Mouse (Mus musculus): ENCODE results near the gene Ccser1. TPM values are rescaled to one million over a fixed set of nuclear protein-coding genes. Genes with fewer than 3 reads are reported as not detected.
"Not testable (repeated sequence)": the region's sequence is repeated elsewhere in the genome, so short reads cannot be mapped to it uniquely, and the experiment has no call there.

The Ccser1 gene
- polyA plus RNA-seq, 1 experiment from 2014 or later: 3.8 TPM

GRCm38 (mm10) chr6:61912896-61913295 lies 732.8 kb downstream of the Ccser1 start:
- no peak overlapping the region for H3K9ac ChIP-seq (ENCODE audit: low read depth, low read length)
- H3K4me3 ChIP-seq (ENCODE audit: low read length): no peak overlapping the region
- H3K4me2 ChIP-seq (ENCODE audit: low read depth, low read length): no peak overlapping the region
- no peaks in the 10 kb centered on the region for H3K27me3 ChIP-seq (replicated peaks; ENCODE audit: control insufficient read depth, insufficient read depth, low read length)
- no peaks in the 10 kb centered on the region for H3K4me1 ChIP-seq (ENCODE audit: control insufficient read depth, insufficient read depth, low read length)
- no peaks in the 10 kb centered on the region for H3K9me3 ChIP-seq (ENCODE audit: control insufficient read depth, low read length)
- no peak overlapping the region for H3K27ac ChIP-seq (ENCODE audit: low read length)
- WGBS: 94% methylated on average over 3 of the region's 3 CpGs
- H3K36me3 ChIP-seq (ENCODE audit: control insufficient read depth, insufficient read depth, low read length): no peaks in the 10 kb centered on the region
- ATAC-seq: no peak

GRCm38 (mm10) chr6:61931622-61932021 lies 751.5 kb downstream of the Ccser1 start:
- Histone ChIP-seq H3K27ac (ENCODE audit: low read length) (no peak overlapping the region), H3K9ac (ENCODE audit: low read depth, low read length) (no peak overlapping the region), H3K4me1 (ENCODE audit: control insufficient read depth, insufficient read depth, low read length) (no peaks in the 10 kb centered on the region), H3K27me3 (replicated peaks; ENCODE audit: control insufficient read depth, insufficient read depth, low read length) (no peaks in the 10 kb centered on the region), H3K9me3 (ENCODE audit: control insufficient read depth, low read length) (no peaks in the 10 kb centered on the region), H3K36me3 (ENCODE audit: control insufficient read depth, insufficient read depth, low read length) (no peaks in the 10 kb centered on the region), H3K4me2 (ENCODE audit: low read depth, low read length) (no peak overlapping the region), H3K4me3 (ENCODE audit: low read length) (no peak overlapping the region)
- no peak for ATAC-seq
- 63% methylated on average over 1 of the region's 1 CpGs for WGBS

GRCm38 (mm10) chr6:61936656-61937055 lies 756.5 kb downstream of the Ccser1 start:
- Histone ChIP-seq H3K4me1 (ENCODE audit: control insufficient read depth, insufficient read depth, low read length) (no peaks in the 10 kb centered on the region), H3K36me3 (ENCODE audit: control insufficient read depth, insufficient read depth, low read length) (no peaks in the 10 kb centered on the region), H3K4me2 (ENCODE audit: low read depth, low read length) (no peak overlapping the region), H3K9me3 (ENCODE audit: control insufficient read depth, low read length) (no peaks in the 10 kb centered on the region), H3K9ac (ENCODE audit: low read depth, low read length) (no peak overlapping the region), H3K4me3 (ENCODE audit: low read length) (no peak overlapping the region), H3K27me3 (replicated peaks; ENCODE audit: control insufficient read depth, insufficient read depth, low read length) (no peaks in the 10 kb centered on the region), H3K27ac (ENCODE audit: low read length) (no peak overlapping the region)
- ATAC-seq: no peak
- WGBS: 93% methylated on average over 1 of the region's 1 CpGs

- no peaks in the 10 kb centered on the region for H3K27me3 ChIP-seq (replicated peaks; ENCODE audit: control insufficient read depth, insufficient read depth, low read length)
- no peaks in the 10 kb centered on the region for H3K4me1 ChIP-seq (ENCODE audit: control insufficient read depth, insufficient read depth, low read length)
- no peaks in the 10 kb centered on the region for H3K9me3 ChIP-seq (ENCODE audit: control insufficient read depth, low read length)
- no peak for ATAC-seq
- no peaks in the 10 kb centered on the region for H3K36me3 ChIP-seq (ENCODE audit: control insufficient read depth, insufficient read depth, low read length)
- no peak overlapping the region for H3K4me3 ChIP-seq (ENCODE audit: low read length)
- no peak overlapping the region for H3K9ac ChIP-seq (ENCODE audit: low read depth, low read length)
- 76% methylated on average over 1 of the region's 1 CpGs for WGBS
- no peak overlapping the region for H3K27ac ChIP-seq (ENCODE audit: low read length)
- H3K4me2 ChIP-seq (ENCODE audit: low read depth, low read length): no peak overlapping the region
Observed at GRCm38 (mm10) chr6:61939236-61939635, 759.1 kb downstream of the Ccser1 start.

GRCm38 (mm10) chr6:61953703-61954102 lies 773.6 kb downstream of the Ccser1 start:
- Histone ChIP-seq H3K27ac (ENCODE audit: low read length) (no peak overlapping the region), H3K9ac (ENCODE audit: low read depth, low read length) (no peak overlapping the region), H3K4me2 (ENCODE audit: low read depth, low read length) (no peak overlapping the region), H3K4me3 (ENCODE audit: low read length) (no peak overlapping the region), H3K36me3 (ENCODE audit: control insufficient read depth, insufficient read depth, low read length) (no peaks in the 10 kb centered on the region), H3K9me3 (ENCODE audit: control insufficient read depth, low read length) (no peaks in the 10 kb centered on the region), H3K27me3 (replicated peaks; ENCODE audit: control insufficient read depth, insufficient read depth, low read length) (no peaks in the 10 kb centered on the region), H3K4me1 (ENCODE audit: control insufficient read depth, insufficient read depth, low read length) (no peaks in the 10 kb centered on the region)
- 81% methylated on average over 2 of the region's 2 CpGs for WGBS
- ATAC-seq: no peak

GRCm38 (mm10) chr6:61976878-61977277 lies 796.8 kb downstream of the Ccser1 start:
- Histone ChIP-seq H3K4me1 (ENCODE audit: control insufficient read depth, insufficient read depth, low read length) (no peaks in the 10 kb centered on the region), H3K9ac (ENCODE audit: low read depth, low read length) (no peak overlapping the region), H3K27me3 (replicated peaks; ENCODE audit: control insufficient read depth, insufficient read depth, low read length) (no peaks in the 10 kb centered on the region), H3K27ac (ENCODE audit: low read length) (no peak overlapping the region), H3K36me3 (ENCODE audit: control insufficient read depth, insufficient read depth, low read length) (no peaks in the 10 kb centered on the region), H3K4me3 (ENCODE audit: low read length) (no peak overlapping the region), H3K9me3 (ENCODE audit: control insufficient read depth, low read length) (no peaks in the 10 kb centered on the region), H3K4me2 (ENCODE audit: low read depth, low read length) (no peak overlapping the region)
- 65% methylated on average over 2 of the region's 2 CpGs for WGBS
- ATAC-seq: no peak

GRCm38 (mm10) chr6:61978379-61978778 lies 798.3 kb downstream of the Ccser1 start:
- 20% methylated on average over 2 of the region's 2 CpGs for WGBS
- Histone ChIP-seq H3K4me2 (ENCODE audit: low read depth, low read length) (no peak overlapping the region), H3K27ac (ENCODE audit: low read length) (no peak overlapping the region), H3K36me3 (ENCODE audit: control insufficient read depth, insufficient read depth, low read length) (no peaks in the 10 kb centered on the region), H3K4me3 (ENCODE audit: low read length) (no peak overlapping the region), H3K27me3 (replicated peaks; ENCODE audit: control insufficient read depth, insufficient read depth, low read length) (no peaks in the 10 kb centered on the region), H3K9me3 (ENCODE audit: control insufficient read depth, low read length) (no peaks in the 10 kb centered on the region), H3K4me1 (ENCODE audit: control insufficient read depth, insufficient read depth, low read length) (no peaks in the 10 kb centered on the region), H3K9ac (ENCODE audit: low read depth, low read length) (no peak overlapping the region)
- ATAC-seq: no peak

GRCm38 (mm10) chr6:62014374-62014773 lies 834.2 kb downstream of the Ccser1 start:
- no peak overlapping the region for H3K9ac ChIP-seq (ENCODE audit: low read depth, low read length)
- no peaks in the 10 kb centered on the region for H3K36me3 ChIP-seq (ENCODE audit: control insufficient read depth, insufficient read depth, low read length)
- no peaks in the 10 kb centered on the region for H3K9me3 ChIP-seq (ENCODE audit: control insufficient read depth, low read length)
- H3K27ac ChIP-seq (ENCODE audit: low read length): no peak overlapping the region
- H3K4me1 ChIP-seq (ENCODE audit: control insufficient read depth, insufficient read depth, low read length): no peaks in the 10 kb centered on the region
- H3K4me3 ChIP-seq (ENCODE audit: low read length): no peak overlapping the region
- no peaks in the 10 kb centered on the region for H3K27me3 ChIP-seq (replicated peaks; ENCODE audit: control insufficient read depth, insufficient read depth, low read length)
- H3K4me2 ChIP-seq (ENCODE audit: low read depth, low read length): no peak overlapping the region
- ATAC-seq: no peak

GRCm38 (mm10) chr6:62044454-62044853 lies 864.3 kb downstream of the Ccser1 start:
- Histone ChIP-seq H3K4me3 (ENCODE audit: low read length) (no peak overlapping the region), H3K9me3 (ENCODE audit: control insufficient read depth, low read length) (no peaks in the 10 kb centered on the region), H3K27me3 (replicated peaks; ENCODE audit: control insufficient read depth, insufficient read depth, low read length) (no peaks in the 10 kb centered on the region), H3K4me2 (ENCODE audit: low read depth, low read length) (no peak overlapping the region), H3K36me3 (ENCODE audit: control insufficient read depth, insufficient read depth, low read length) (no peaks in the 10 kb centered on the region), H3K4me1 (ENCODE audit: control insufficient read depth, insufficient read depth, low read length) (no peaks in the 10 kb centered on the region), H3K9ac (ENCODE audit: low read depth, low read length) (no peak overlapping the region), H3K27ac (ENCODE audit: low read length) (no peak overlapping the region)
- 18% methylated on average over 1 of the region's 1 CpGs for WGBS
- peak; percentile 72 for ATAC-seq

- H3K27me3 ChIP-seq (replicated peaks; ENCODE audit: control insufficient read depth, insufficient read depth, low read length); H3K27ac ChIP-seq (ENCODE audit: low read length); H3K4me1 ChIP-seq (ENCODE audit: control insufficient read depth, insufficient read depth, low read length); H3K9me3 ChIP-seq (ENCODE audit: control insufficient read depth, low read length); H3K9ac ChIP-seq (ENCODE audit: low read depth, low read length); H3K4me3 ChIP-seq (ENCODE audit: low read length); H3K4me2 ChIP-seq (ENCODE audit: low read depth, low read length); H3K36me3 ChIP-seq (ENCODE audit: control insufficient read depth, insufficient read depth, low read length): not testable (repeated sequence)
- peak; percentile 68 for ATAC-seq
- WGBS: 24% methylated on average over 1 of the region's 1 CpGs
Observed at GRCm38 (mm10) chr6:62045042-62045441, 864.9 kb downstream of the Ccser1 start.
